Mouse (Mus musculus) thymus, postnatal 4 days (tissue): Measurements from ENCODE around the gene Gm20388.

Experiments
- DNase-seq: peaks from one replicate; pipeline ENCODE4 v3.0.0; 2021

The Gm20388 gene

DNA sequence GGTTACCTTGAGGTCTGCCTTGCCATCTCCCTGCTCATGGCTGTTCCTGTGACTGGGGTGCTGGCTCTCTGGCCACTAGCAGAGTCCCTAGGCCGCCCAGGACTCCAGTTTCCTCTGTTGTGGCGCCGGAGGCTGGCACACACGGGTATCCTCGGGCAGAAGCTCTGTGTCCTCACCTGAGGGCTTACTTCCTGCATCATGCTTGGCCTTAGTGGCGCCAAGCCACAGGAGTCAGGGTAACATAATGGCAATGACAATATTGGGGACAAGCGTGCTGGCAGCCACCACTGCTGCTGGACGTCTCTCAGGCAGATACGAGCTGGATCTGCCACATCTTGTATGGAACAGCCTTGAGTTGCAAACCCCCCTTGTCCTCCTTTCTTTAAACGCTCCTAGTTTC lies 4401.6 kb downstream of the Gm20388 start:
- DNase-seq, result no peak

GRCm38 (mm10) chr8:124314803-124315202 lies 4404.2 kb downstream of the Gm20388 start:
- peak; percentile 82 for DNase-seq

- no peak for DNase-seq
Observed at GRCm38 (mm10) chr8:124316466-124317136, 4406.0 kb downstream of the Gm20388 start.

DNA sequence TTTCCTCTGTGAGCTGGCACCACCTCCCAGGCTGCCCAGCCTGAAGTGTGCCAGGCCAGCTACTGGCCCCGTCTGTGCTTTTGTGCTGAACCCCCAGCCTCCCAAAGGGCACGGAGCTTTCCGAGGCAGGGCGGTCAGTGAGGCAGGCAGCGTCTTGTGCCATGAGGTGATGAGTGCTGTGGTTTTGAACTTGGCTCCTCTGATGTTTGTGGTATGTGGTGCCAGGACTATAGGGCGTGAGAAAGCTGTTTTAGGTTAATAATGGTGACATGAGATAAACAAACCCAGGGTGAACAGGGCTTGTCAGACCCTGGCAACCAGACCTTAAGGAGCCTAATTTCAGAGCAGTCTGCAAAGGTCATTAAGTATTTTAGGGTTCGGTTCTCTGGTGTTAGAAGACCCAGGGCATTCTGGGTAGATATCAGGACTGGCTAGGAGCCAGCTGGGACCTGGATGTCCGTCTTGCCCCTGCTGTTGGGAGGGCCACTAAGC lies 4406.6 kb downstream of the Gm20388 start:
- peak; percentile 40 for DNase-seq

- DNase-seq, result peak; percentile 72
Observed at GRCm38 (mm10) chr8:124317821-124318220, 4407.2 kb downstream of the Gm20388 start.

- DNase-seq, result no peak
Observed at GRCm38 (mm10) chr8:124318612-124319315, 4408.1 kb downstream of the Gm20388 start.

GRCm38 (mm10) chr8:124319316-124319652 lies 4408.6 kb downstream of the Gm20388 start:
- no peak for DNase-seq

DNA sequence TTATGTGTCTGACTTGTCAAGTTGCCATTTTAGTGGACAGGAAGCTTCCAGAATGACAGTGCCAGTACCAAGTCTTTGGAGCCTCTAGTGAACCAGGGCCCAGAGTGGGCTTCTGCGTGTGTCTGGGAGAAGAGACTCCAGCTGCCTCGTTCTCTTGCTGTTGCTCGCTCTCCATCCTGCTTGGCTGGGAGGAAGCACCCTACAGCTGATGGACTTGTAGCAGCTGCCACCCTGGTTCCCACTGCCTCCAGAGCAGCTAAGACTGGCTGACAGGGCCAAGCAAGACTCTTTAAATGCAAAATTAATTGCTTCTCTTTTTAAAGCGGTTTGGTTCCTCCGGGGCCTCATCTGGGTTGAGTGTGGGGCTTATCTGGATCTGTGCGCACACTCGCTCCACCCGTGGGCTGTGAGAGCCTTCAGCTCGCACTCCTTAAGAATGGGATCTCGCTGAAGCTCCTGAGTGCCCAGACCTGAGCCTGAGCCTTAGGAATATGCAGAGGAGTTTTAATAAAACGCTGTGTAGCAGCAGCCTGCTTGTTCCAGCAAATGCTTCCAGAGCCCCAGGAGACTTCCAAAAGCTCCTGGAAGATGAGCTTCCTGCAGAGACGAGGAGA lies 4410.7 kb downstream of the Gm20388 start:
- no peak for DNase-seq

DNA sequence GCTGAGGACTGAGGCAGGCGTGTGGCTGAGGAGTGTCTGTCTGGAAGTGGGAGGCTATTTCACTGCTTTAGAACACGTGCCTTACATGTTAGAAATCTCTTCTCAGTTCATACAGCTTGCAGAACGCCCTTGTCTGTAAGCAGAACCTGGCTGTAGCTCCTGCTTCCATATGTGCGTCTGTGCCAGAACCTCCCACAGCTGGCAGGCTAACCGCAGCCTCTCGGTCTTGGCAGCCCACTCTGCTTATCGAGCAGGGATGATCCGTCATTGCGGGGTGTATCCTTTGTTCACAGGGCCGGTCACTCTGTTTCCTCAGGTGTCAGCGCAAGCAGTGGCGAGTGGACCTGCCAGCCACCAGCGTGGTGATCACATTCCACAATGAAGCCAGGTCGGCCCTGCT lies 4412.7 kb downstream of the Gm20388 start:
- DNase-seq, result no peak

GRCm38 (mm10) chr8:124328259-124328658 lies 4417.6 kb downstream of the Gm20388 start:
- no peak for DNase-seq

DNA sequence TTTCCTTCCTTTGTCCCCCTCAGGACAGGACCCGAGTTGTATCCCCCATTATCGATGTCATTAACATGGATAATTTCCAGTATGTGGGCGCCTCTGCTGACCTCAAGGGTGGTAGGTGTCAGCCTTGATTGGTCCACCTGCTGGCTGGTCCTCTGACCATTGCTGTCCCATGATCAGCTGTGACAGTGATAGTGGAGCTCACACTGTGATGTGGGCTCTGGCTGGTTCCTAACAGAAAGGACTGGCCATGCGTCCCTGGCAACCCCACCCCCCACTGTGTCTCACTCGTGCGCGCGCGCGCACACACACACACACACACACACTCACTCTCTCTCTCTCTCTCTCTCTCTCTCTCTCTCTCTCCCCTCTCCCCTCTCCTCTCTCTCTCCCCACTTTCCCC lies 4419.0 kb downstream of the Gm20388 start:
- DNase-seq, result no peak

- no peak for DNase-seq
Observed at GRCm38 (mm10) chr8:124330433-124330832, 4419.8 kb downstream of the Gm20388 start.

DNA sequence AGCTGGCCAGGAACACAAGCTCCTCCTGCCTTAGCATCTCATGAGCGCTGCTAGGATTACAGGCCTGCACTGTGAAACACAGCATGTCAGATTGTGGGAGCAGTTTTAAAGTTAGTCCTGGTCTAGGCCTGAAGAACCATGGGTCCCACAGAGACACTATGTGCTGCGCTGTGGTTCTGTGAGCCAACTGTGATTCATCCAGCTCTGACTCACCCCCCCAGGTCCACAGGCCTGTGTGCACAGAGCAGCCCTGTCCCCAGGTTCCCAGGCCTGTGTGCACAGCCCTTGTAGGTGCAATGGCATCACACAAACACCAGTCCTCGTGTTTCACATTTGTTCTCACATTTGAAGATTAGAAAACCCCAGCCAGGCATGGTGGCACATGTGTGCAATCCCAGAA lies 4420.5 kb downstream of the Gm20388 start:
- no peak for DNase-seq

DNA sequence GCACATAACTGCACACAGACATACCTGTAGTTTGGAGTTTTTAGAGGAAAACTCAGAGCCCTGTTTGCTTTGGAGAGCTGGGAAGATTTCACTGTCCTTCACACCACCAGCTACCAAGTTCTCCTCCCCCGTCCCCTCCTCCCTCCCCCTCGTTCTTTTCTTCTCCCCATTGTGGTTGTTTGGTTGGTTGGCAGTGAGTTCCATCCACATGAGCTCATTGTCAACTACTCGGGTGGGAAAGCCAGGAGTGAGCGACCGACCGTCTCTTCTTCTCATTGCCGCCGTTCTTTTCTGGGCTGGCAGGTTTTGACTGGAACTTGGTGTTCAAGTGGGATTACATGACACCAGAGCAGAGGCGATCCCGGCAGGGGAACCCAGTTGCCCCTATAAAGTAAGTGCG lies 4421.1 kb downstream of the Gm20388 start:
- DNase-seq, result no peak

GRCm38 (mm10) chr8:124336302-124336701 lies 4425.7 kb downstream of the Gm20388 start:
- no peak for DNase-seq

DNA sequence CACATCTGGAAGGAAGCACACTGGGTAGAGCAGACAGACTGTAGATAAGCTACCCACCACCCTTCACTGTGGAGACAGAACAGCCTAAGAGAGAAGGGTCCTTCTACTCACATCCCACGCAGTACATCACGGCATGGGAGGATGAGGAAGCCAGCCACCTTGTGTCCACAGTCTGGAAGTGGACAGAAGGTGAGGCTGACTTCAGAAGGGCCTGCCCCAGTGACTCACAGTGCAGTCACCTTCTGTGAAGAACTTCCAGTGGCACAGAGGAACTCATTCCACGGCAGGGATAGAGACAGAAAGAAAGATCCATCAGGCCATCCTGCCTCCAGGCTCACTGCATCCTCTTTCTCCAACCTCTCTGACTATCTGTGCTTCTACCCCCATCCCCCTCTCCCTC lies 4429.1 kb downstream of the Gm20388 start:
- no peak for DNase-seq

DNA sequence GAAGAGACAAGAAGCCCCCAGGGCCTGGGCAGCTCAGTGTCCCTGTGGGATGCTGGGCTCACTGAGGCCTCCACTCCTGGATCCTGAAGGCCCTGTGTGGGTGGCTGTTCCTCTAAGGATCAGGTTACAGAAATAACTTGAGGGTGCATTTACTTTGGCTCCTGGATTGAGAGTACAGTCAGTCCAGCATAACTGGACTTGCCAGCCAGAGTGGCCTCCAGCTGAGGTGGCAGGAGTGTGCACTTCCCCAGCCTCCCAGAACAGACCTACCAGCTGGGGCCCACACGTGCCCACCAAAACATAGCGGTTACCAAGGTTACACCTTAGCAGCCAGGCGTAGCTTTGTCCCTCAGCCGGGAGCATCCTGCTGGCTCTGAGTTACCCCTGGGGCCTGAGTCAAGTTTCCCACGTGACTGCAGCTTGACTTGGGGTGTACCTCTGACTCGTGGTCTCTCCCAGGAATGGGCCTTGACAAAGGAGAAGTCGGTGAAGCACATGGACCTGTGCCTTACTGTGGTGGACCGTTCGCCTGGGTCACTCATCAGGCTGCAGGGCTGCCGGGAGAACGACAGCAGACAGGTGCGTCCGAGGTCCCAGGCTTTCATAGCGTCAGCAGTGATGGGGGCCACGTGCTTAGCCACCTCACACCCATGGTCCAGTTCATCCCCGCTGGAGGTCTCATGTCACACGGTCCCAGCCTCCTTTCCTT lies 4429.9 kb downstream of the Gm20388 start:
- no peak for DNase-seq

DNA sequence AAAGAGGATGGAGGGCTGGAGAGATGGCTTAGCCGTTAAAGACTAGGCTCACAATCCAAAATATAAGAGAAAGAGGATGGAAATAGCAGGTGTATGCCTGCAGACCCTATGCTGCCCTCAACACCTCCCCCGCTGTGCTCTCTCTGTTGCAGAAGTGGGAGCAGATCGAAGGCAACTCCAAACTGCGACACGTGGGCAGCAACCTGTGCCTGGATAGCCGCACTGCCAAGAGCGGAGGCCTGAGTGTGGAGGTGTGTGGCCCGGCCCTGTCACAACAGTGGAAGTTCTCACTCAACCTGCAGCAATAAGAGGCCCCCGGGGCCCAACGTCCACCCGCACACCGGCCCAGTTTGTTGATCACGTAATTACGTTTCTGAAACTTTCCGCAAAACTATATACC lies 4432.5 kb downstream of the Gm20388 start:
- no peak for DNase-seq

GRCm38 (mm10) chr8:124343991-124344390 lies 4433.4 kb downstream of the Gm20388 start:
- peak; percentile 73 for DNase-seq

- no peak for DNase-seq
Observed at GRCm38 (mm10) chr8:124345098-124345497, 4434.5 kb downstream of the Gm20388 start.

- peak; percentile 90 for DNase-seq
Observed at GRCm38 (mm10) chr8:124346852-124347523, 4436.3 kb downstream of the Gm20388 start.

DNA sequence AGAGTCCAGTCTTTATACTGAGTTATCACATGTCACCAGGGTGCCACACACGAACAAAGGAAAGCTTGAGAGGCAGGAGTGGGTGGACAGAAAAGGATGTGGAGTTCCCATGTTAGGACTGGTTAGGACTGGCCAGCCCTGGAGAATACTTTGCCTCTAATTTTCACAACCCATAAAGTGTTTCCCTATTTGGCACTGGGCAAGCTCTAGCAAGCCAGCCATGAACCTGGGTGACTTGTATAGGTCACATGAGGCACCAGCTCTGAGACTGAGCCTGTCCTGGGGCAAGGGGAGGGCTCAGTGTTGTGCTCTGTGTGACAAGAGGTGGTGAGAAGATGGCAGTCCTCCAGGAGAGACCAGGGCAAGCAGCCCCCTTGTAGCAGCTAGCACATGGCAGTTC lies 4437.4 kb downstream of the Gm20388 start:
- no peak for DNase-seq

- peak; percentile 85 for DNase-seq
Observed at GRCm38 (mm10) chr8:124349663-124350062, 4439.0 kb downstream of the Gm20388 start.
